ENCODE assay signal across 9 mouse cellular contexts in the genomic region with DNA sequence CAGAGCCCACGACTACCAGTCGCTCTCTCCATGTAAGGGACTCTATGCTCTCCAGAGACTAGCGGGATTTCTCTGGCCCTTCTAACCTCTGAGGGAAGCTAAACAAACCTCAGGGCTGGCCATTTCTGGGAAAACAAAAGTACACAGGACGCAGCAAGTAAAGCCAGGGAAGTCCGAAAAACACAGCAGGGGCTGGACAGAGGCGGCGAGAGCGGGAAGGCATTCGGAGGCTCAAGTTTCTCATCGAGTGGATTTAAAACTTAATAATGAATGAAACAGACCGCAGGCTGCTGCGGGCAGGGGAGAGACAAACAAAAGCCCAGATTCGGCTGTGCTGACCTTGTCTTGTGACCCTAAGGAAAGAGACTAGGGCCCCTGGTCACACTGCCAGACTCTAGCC.
A peak's percentile ranks its signal among the peaks of the same experiment; 100 is the strongest.
DNase-seq lines count a peak whose midpoint lies in the region; ATAC-seq lines count a peak whose summit lies in the region.
"Had no signal": no experiment of that assay in that cellular context is flagged by ENCODE, and none has a peak within 500 bp of the region (broad histone marks: within the 10 kb centered on the region; RNA-seq: fewer than 3 reads in every experiment).

No protein-coding gene starts in this region.

- no peaks in the 10 kb centered on the region for H3K27me3 ChIP-seq in lung, embryonic 15.5 days
- no peaks in the 10 kb centered on the region for H3K27me3 ChIP-seq in forebrain, embryonic 10.5 days (ENCODE audit: poor library complexity, severe bottlenecking)
- H3K27me3 ChIP-seq in limb, embryonic 12.5 days: no peaks in the 10 kb centered on the region
- H3K27me3 ChIP-seq in stomach, embryonic 16.5 days (ENCODE audit: control insufficient read depth, insufficient read depth, low read length): no peaks in the 10 kb centered on the region

- peaks cover 9% of the 10 kb centered on the region; the same call in 1 of the 2 replicates for H3K36me3 ChIP-seq in lung, embryonic 15.5 days
- H3K36me3 ChIP-seq in forebrain, embryonic 10.5 days (replicated peaks): peaks cover 45% of the 10 kb centered on the region
- peaks cover 42% of the 10 kb centered on the region for H3K36me3 ChIP-seq in limb, embryonic 12.5 days
- H3K36me3 ChIP-seq in stomach, embryonic 16.5 days (ENCODE audit: control insufficient read depth, insufficient read depth, low read length): no peaks in the 10 kb centered on the region

- H3K9me3 ChIP-seq in lung, embryonic 15.5 days: no peaks in the 10 kb centered on the region
- H3K9me3 ChIP-seq in forebrain, embryonic 10.5 days: no peaks in the 10 kb centered on the region
- no peaks in the 10 kb centered on the region for H3K9me3 ChIP-seq in limb, embryonic 12.5 days
- no peaks in the 10 kb centered on the region for H3K9me3 ChIP-seq in stomach, embryonic 16.5 days (replicated peaks; ENCODE audit: control insufficient read depth, low read length)
- H3K9me3 ChIP-seq: megakaryocyte, embryonic 14.5 days had no signal

- H3K4me2 ChIP-seq in lung, embryonic 15.5 days: no peak overlapping the region; the same call in 1 of the 2 replicates
- peak overlapping the region; percentile 29 for H3K4me2 ChIP-seq in limb, embryonic 12.5 days
- H3K4me2 ChIP-seq in stomach, embryonic 16.5 days (ENCODE audit: low read depth, low read length): peak overlapping the region; percentile 34; the same call in 1 of the 2 replicates

- WGBS in lung, embryonic 15.5 days: 25% methylated on average over 13 of the region's 13 CpGs
- 5% methylated on average over 13 of the region's 13 CpGs for WGBS in forebrain, embryonic 10.5 days
- WGBS in limb, embryonic 12.5 days: 21% methylated on average over 13 of the region's 13 CpGs
- WGBS in stomach, embryonic 16.5 days: 17% methylated on average over 13 of the region's 13 CpGs

- no peak for ATAC-seq in lung, embryonic 15.5 days (ENCODE audit: borderline replicate concordance, extremely low read depth, low FRiP score, low TSS enrichment)
- ATAC-seq in limb, embryonic 12.5 days (ENCODE audit: insufficient number of reproducible peaks, insufficient read depth, low FRiP score, low TSS enrichment, low read depth): no peak
- ATAC-seq in stomach, embryonic 16.5 days (ENCODE audit: insufficient read depth, low FRiP score): no peak

- H3K4me1 ChIP-seq in lung, embryonic 15.5 days: peaks cover 25% of the 10 kb centered on the region
- H3K4me1 ChIP-seq in forebrain, embryonic 10.5 days: peaks cover 71% of the 10 kb centered on the region
- H3K4me1 ChIP-seq in limb, embryonic 12.5 days (replicated peaks): peaks cover 34% of the 10 kb centered on the region
- peaks cover 17% of the 10 kb centered on the region for H3K4me1 ChIP-seq in stomach, embryonic 16.5 days (ENCODE audit: control insufficient read depth, insufficient read depth, low read length)
- H3K4me1 ChIP-seq: megakaryocyte, embryonic 14.5 days had no signal

- H3K4me3 ChIP-seq in lung, embryonic 15.5 days: no peak overlapping the region
- H3K4me3 ChIP-seq in forebrain, embryonic 10.5 days: peak overlapping the region; percentile 34
- no peak overlapping the region for H3K4me3 ChIP-seq in limb, embryonic 12.5 days (replicated peaks)
- H3K4me3 ChIP-seq in stomach, embryonic 16.5 days (replicated peaks; ENCODE audit: low read length): no peak overlapping the region
- H3K4me3 ChIP-seq: left cerebral cortex, adult 2 months; megakaryocyte, embryonic 14.5 days had no signal

- peak overlapping the region; percentile 29; the same call in 1 of the 2 replicates for H3K27ac ChIP-seq in lung, embryonic 15.5 days
- peak overlapping the region; percentile 91 for H3K27ac ChIP-seq in forebrain, embryonic 10.5 days
- H3K27ac ChIP-seq in limb, embryonic 12.5 days: peak overlapping the region; percentile 81
- peak overlapping the region; percentile 62 for H3K27ac ChIP-seq in stomach, embryonic 16.5 days (ENCODE audit: low read length)
- H3K27ac ChIP-seq: left cerebral cortex, adult 2 months had no signal

- no peak overlapping the region for H3K9ac ChIP-seq in lung, embryonic 15.5 days
- H3K9ac ChIP-seq in limb, embryonic 12.5 days (replicated peaks): no peak overlapping the region
- H3K9ac ChIP-seq in stomach, embryonic 16.5 days (ENCODE audit: low read length): no peak overlapping the region; the same call in 1 of the 2 replicates

- no peak for DNase-seq in lung, postnatal 10 days
- DNase-seq in forebrain, embryonic 10.5 days (ENCODE audit: extremely low spot score, low spot score): peak; percentile 66
- DNase-seq in cerebellum, adult 9-10 months: no peak
- no peak for DNase-seq in thymus, postnatal 25 days

Comparison
In these comparisons a context has a peak if more than half of its experiments do, and no peak if none do; other contexts are left out.
1. H3K27ac ChIP-seq: peak in every context shown above with its lines; median percentile 91 in forebrain, embryonic 10.5 days; 81 in limb, embryonic 12.5 days; 62 in stomach, embryonic 16.5 days; 29 in lung, embryonic 15.5 days.